8 mouse cellular contexts compared by ENCODE assay signal in the genomic region with DNA sequence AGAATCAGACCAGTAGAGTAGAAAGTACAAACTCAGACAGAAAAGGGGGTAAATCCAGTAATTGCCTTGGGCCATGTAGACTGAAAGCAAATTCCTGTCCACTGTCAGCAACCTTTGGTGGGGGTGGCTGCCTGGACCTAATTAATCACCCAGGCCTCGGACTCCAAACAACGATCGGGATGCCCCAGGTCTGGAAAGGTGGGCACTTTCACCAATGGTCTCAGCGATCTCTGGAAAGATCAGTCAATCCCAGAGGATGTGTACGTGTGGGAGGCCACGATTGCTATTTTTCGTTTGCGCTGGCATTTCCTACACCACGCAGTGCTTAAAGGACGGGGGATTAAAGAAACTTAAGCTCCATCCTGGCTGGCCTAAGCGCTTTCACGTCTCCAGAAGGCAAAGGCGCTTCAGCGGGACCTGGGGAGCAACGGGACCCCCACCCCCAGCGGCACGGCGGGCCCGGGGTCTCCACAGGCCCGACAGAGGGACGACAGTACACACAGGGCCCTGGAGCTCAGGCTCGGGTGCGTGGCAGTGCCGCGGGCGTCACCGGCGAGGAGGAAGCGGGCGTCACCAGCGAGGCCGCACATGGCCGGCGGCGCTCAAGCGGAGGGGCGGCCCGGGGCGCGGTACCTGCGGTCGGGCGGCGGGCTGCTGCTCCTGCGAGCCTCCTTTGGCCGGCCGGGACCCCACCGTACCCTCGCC. TPM values are rescaled to one million over a fixed set of nuclear protein-coding genes. Genes with fewer than 3 reads are reported as not detected.
DNase-seq lines count a peak whose midpoint lies in the region; ATAC-seq and TF ChIP-seq lines count a peak whose summit lies in the region.

No protein-coding gene starts in this region.

- peaks cover 11% of the 10 kb centered on the region for H3K27me3 ChIP-seq in G1E (ENCODE audit: insufficient read depth, low read length)
- H3K27me3 ChIP-seq in embryonic facial prominence, embryonic 12.5 days = no peaks in the 10 kb centered on the region
- H3K27me3 ChIP-seq in hindbrain, postnatal 0 days (ENCODE audit: insufficient read depth, low read length) = no peaks in the 10 kb centered on the region
- H3K27me3 ChIP-seq in lung, postnatal 0 days (replicated peaks; ENCODE audit: insufficient read depth, low read length) = no peaks in the 10 kb centered on the region
- H3K27me3 ChIP-seq in stomach, postnatal 0 days (ENCODE audit: control insufficient read depth, insufficient read depth, low read length) = no peaks in the 10 kb centered on the region

- H3K4me3 ChIP-seq in G1E (ENCODE audit: low read depth, low read length) = peak overlapping the region; percentile 93
- H3K4me3 ChIP-seq in embryonic facial prominence, embryonic 12.5 days = peak overlapping the region; percentile 89
- H3K4me3 ChIP-seq in hindbrain, postnatal 0 days (ENCODE audit: low read length) = peak overlapping the region; percentile 65
- H3K4me3 ChIP-seq in lung, postnatal 0 days (ENCODE audit: low read depth, low read length) = peak overlapping the region; percentile 63
- peak overlapping the region; percentile 84 for H3K4me3 ChIP-seq in stomach, postnatal 0 days (ENCODE audit: low read depth, low read length)

- peaks cover 39% of the 10 kb centered on the region for H3K36me3 ChIP-seq in G1E (replicated peaks)
- peaks cover 37% of the 10 kb centered on the region for H3K36me3 ChIP-seq in embryonic facial prominence, embryonic 12.5 days
- H3K36me3 ChIP-seq in hindbrain, postnatal 0 days (ENCODE audit: insufficient read depth, low read length) = peaks cover 10% of the 10 kb centered on the region; the same call in 1 of the 2 replicates
- H3K36me3 ChIP-seq in lung, postnatal 0 days (ENCODE audit: insufficient read depth, low read length) = peaks cover 22% of the 10 kb centered on the region; the same call in 1 of the 2 replicates
- H3K36me3 ChIP-seq in stomach, postnatal 0 days (ENCODE audit: control insufficient read depth, insufficient read depth, low read length) = peaks cover 15% of the 10 kb centered on the region

- no peak for TF ChIP-seq CTCF in G1E (IDR thresholded peaks at IDR 0.05; ENCODE audit: low read depth, low read length)
- no peak for TF ChIP-seq CTCF in hindbrain, postnatal 0 days (IDR thresholded peaks at IDR 0.05; ENCODE audit: low read depth)
- no peak for TF ChIP-seq CTCF in lung, postnatal 0 days (IDR thresholded peaks at IDR 0.05)
- no peak for TF ChIP-seq CTCF in stomach, postnatal 0 days (IDR thresholded peaks at IDR 0.05; ENCODE audit: low read depth)

- WGBS in embryonic facial prominence, embryonic 12.5 days = under 1% methylated on average over 46 of the region's 49 CpGs
- 2% methylated on average over 46 of the region's 49 CpGs for WGBS in hindbrain, postnatal 0 days
- under 1% methylated on average over 44 of the region's 49 CpGs for WGBS in lung, postnatal 0 days
- under 1% methylated on average over 49 of the region's 49 CpGs for WGBS in stomach, postnatal 0 days

- peak overlapping the region; percentile 89 for H3K27ac ChIP-seq in embryonic facial prominence, embryonic 12.5 days
- peak overlapping the region; percentile 81 for H3K27ac ChIP-seq in hindbrain, postnatal 0 days
- peak overlapping the region; percentile 79 for H3K27ac ChIP-seq in lung, postnatal 0 days (ENCODE audit: low read length)
- peak overlapping the region; percentile 86 for H3K27ac ChIP-seq in stomach, postnatal 0 days (replicated peaks)

- H3K9me3 ChIP-seq in G1E (replicated peaks) = no peaks in the 10 kb centered on the region
- no peaks in the 10 kb centered on the region for H3K9me3 ChIP-seq in embryonic facial prominence, embryonic 12.5 days
- no peaks in the 10 kb centered on the region for H3K9me3 ChIP-seq in hindbrain, postnatal 0 days (ENCODE audit: low read length)
- no peaks in the 10 kb centered on the region for H3K9me3 ChIP-seq in lung, postnatal 0 days (ENCODE audit: low read length)
- no peaks in the 10 kb centered on the region for H3K9me3 ChIP-seq in stomach, postnatal 0 days (ENCODE audit: control insufficient read depth, low read length)

- peak overlapping the region; percentile 96 for H3K9ac ChIP-seq in embryonic facial prominence, embryonic 12.5 days
- peak overlapping the region; percentile 80 for H3K9ac ChIP-seq in hindbrain, postnatal 0 days (replicated peaks; ENCODE audit: low read length)
- peak overlapping the region; percentile 85 for H3K9ac ChIP-seq in lung, postnatal 0 days (replicated peaks; ENCODE audit: low read depth)
- peak overlapping the region; percentile 97 for H3K9ac ChIP-seq in stomach, postnatal 0 days (ENCODE audit: low read length)

- intact Hi-C loops in left cerebral cortex, postnatal 14 days (cut with DNase I) = no loop called here

- H3K4me2 ChIP-seq in embryonic facial prominence, embryonic 12.5 days (replicated peaks) = peak overlapping the region; percentile 76
- H3K4me2 ChIP-seq in hindbrain, postnatal 0 days (ENCODE audit: low read depth, low read length) = peak overlapping the region; percentile 75
- peak overlapping the region; percentile 83 for H3K4me2 ChIP-seq in lung, postnatal 0 days (replicated peaks; ENCODE audit: low read depth, low read length)
- H3K4me2 ChIP-seq in stomach, postnatal 0 days (replicated peaks; ENCODE audit: low read depth) = peak overlapping the region; percentile 92

- 0 out of 2 replicates have a peak, but pooled peaks have one; percentile 3 for ATAC-seq in G1E (ENCODE audit: extremely low read depth, insufficient number of reproducible peaks, low FRiP score, poor library complexity, severe bottlenecking)
- peak; percentile 75; the same call in 1 of the 2 replicates for ATAC-seq in embryonic facial prominence, embryonic 12.5 days (ENCODE audit: insufficient number of reproducible peaks, insufficient read depth, low FRiP score, low TSS enrichment)
- peak; percentile 88 for ATAC-seq in hindbrain, postnatal 0 days
- ATAC-seq in lung, postnatal 0 days = peak; percentile 89
- ATAC-seq in stomach, postnatal 0 days (ENCODE audit: low FRiP score, low TSS enrichment) = peak; percentile 91

- no peak for TF ChIP-seq EP300 in lung, postnatal 0 days (IDR thresholded peaks at IDR 0.05)
- no peak for TF ChIP-seq EP300 in stomach, postnatal 0 days (optimal IDR thresholded peaks at IDR 0.05)

- DNase-seq in kidney, adult 11 months = peak; percentile 25
- no peak for DNase-seq in kidney, adult 18-20 months
- DNase-seq in G1E (ENCODE audit: low spot score) = peak; percentile 49
- no peak for DNase-seq in hindbrain, postnatal 0 days (ENCODE audit: low spot score)
- DNase-seq in lung, postnatal 0 days (ENCODE audit: low spot score) = peak; percentile 7
- no peak for DNase-seq in stomach, postnatal 0 days (ENCODE audit: low spot score)
- no peak for DNase-seq in left cerebral cortex, postnatal 14 days (ENCODE audit: low spot score in 2 of 2)

- H3K4me1 ChIP-seq in G1E (ENCODE audit: insufficient read depth, low read depth, low read length) = peaks cover 33% of the 10 kb centered on the region
- H3K4me1 ChIP-seq in embryonic facial prominence, embryonic 12.5 days = peaks cover 7% of the 10 kb centered on the region
- H3K4me1 ChIP-seq in hindbrain, postnatal 0 days (ENCODE audit: insufficient read depth, low read length) = no peaks in the 10 kb centered on the region
- peaks cover 6% of the 10 kb centered on the region; the same call in 1 of the 2 replicates for H3K4me1 ChIP-seq in lung, postnatal 0 days (ENCODE audit: insufficient read depth, low read depth, low read length)
- no peaks in the 10 kb centered on the region for H3K4me1 ChIP-seq in stomach, postnatal 0 days (replicated peaks; ENCODE audit: control insufficient read depth, insufficient read depth)

RNA-seq across cellular contexts. Expression of gene Zfp507, which starts 0.5 kb away (rescaled TPM):
- 48.1 and 56.0 TPM in 2 replicates for total RNA-seq in G1E (2014; fragmentation: Nextera tagmentation)
- 34.6 and 38.4 TPM in 2 replicates for total RNA-seq in G1E (2017)
- polyA plus RNA-seq in G1E (2012) = 8.3 and 8.9 TPM in 2 replicates
- polyA plus RNA-seq in embryonic facial prominence, embryonic 12.5 days (2016; fragmentation: Nextera tagmentation; extraction: Ambion mirVana) = 27.7 and 29.7 TPM in 2 replicates
- total RNA-seq in hindbrain, postnatal 0 days (2014; rRNA removed) = 21.3 and 22.8 TPM in 2 replicates
- 9.9 and 10.4 TPM in 2 replicates for polyA plus RNA-seq in hindbrain, postnatal 0 days (2015; fragmentation: Nextera tagmentation; extraction: Ambion mirVana)
- polyA plus RNA-seq in lung, postnatal 0 days (2015; fragmentation: Nextera tagmentation; extraction: Ambion mirVana) = 6.9 and 10.1 TPM in 2 replicates
- polyA plus RNA-seq in stomach, postnatal 0 days (2015; fragmentation: Nextera tagmentation; extraction: Ambion mirVana) = 6.8 and 7.5 TPM in 2 replicates
- total RNA-seq in left cerebral cortex, postnatal 14 days (2021) = 10 to 100 TPM; 25.2 to 27.1 TPM

RNA-seq across cellular contexts. Expression of gene Dpy19l3, which starts 48.1 kb away (rescaled TPM):
- 12.6 and 21.2 TPM in 2 replicates for total RNA-seq in G1E (2014; fragmentation: Nextera tagmentation)
- total RNA-seq in G1E (2017) = 10.9 and 25.1 TPM in 2 replicates
- 8.7 and 9.8 TPM in 2 replicates for polyA plus RNA-seq in G1E (2012)
- 39.9 and 47.4 TPM in 2 replicates for polyA plus RNA-seq in embryonic facial prominence, embryonic 12.5 days (2016; fragmentation: Nextera tagmentation; extraction: Ambion mirVana)
- total RNA-seq in hindbrain, postnatal 0 days (2014; rRNA removed) = 23.3 and 36.9 TPM in 2 replicates
- 32.1 and 43.7 TPM in 2 replicates for polyA plus RNA-seq in hindbrain, postnatal 0 days (2015; fragmentation: Nextera tagmentation; extraction: Ambion mirVana)
- 14.3 and 16.2 TPM in 2 replicates for polyA plus RNA-seq in lung, postnatal 0 days (2015; fragmentation: Nextera tagmentation; extraction: Ambion mirVana)
- polyA plus RNA-seq in stomach, postnatal 0 days (2015; fragmentation: Nextera tagmentation; extraction: Ambion mirVana) = 7.9 and 9.0 TPM in 2 replicates
- total RNA-seq in left cerebral cortex, postnatal 14 days (2021) = 10 to 100 TPM; 58.7 to 61.6 TPM

Comparison
In these comparisons a context has a peak if more than half of its experiments do, and no peak if none do; other contexts are left out.
1. DNase-seq: peak in kidney, adult 11 months (single experiment), G1E (single experiment) and lung, postnatal 0 days (single experiment); none in kidney, adult 18-20 months (single experiment), hindbrain, postnatal 0 days (single experiment), stomach, postnatal 0 days (single experiment) and left cerebral cortex, postnatal 14 days (0 of 2).
2. ATAC-seq: peak in every context shown above with its lines; median percentile 91 in stomach, postnatal 0 days; 89 in lung, postnatal 0 days; 88 in hindbrain, postnatal 0 days; 75 in embryonic facial prominence, embryonic 12.5 days; 3 in G1E.
3. Peak in every context shown above with its lines, with median percentiles within 50 percentile points of each other: H3K4me3 ChIP-seq, H3K27ac ChIP-seq, H3K4me2 ChIP-seq and H3K9ac ChIP-seq.